Mouse (Mus musculus) embryo, embryonic 11 days (tissue): ENCODE results near the gene Taf1b.
"Not testable (repeated sequence)": the region's sequence is repeated elsewhere in the genome, so short reads cannot be mapped to it uniquely, and the experiment has no call there.

Experiments
- DNase-seq: peaks from one replicate; pipeline ENCODE4 v3.0.0-alpha.2; 2015

Taf1b gene

GRCm38 (mm10) chr12:24498150-24498840 is at the start of gene Taf1b:
TSS of gene Taf1b (plus strand) at chr12:24498359.
- peak; percentile 85 for DNase-seq

GRCm38 (mm10) chr12:24460406-24460805 is 37.8 kb upstream of the Taf1b start:
- no peak for DNase-seq

- DNase-seq: not testable (repeated sequence)
Observed at GRCm38 (mm10) chr12:24462121-24462520, 36.0 kb upstream of the Taf1b start.

GRCm38 (mm10) chr12:24463490-24463889 is 34.7 kb upstream of the Taf1b start:
- DNase-seq: not testable (repeated sequence)

- DNase-seq: no peak
Observed at GRCm38 (mm10) chr12:24468966-24469365, 29.2 kb upstream of the Taf1b start.

- peak; percentile 67 for DNase-seq
Observed at GRCm38 (mm10) chr12:24470943-24471342, 27.2 kb upstream of the Taf1b start.

GRCm38 (mm10) chr12:24473221-24473620 is 24.9 kb upstream of the Taf1b start:
- no peak for DNase-seq

- no peak for DNase-seq
Observed at GRCm38 (mm10) chr12:24484930-24485329, 13.2 kb upstream of the Taf1b start.

GRCm38 (mm10) chr12:24486882-24487281 is 11.3 kb upstream of the Taf1b start:
- DNase-seq: no peak

- DNase-seq: not testable (repeated sequence)
Observed at GRCm38 (mm10) chr12:24492507-24492906, 5.7 kb upstream of the Taf1b start.

GRCm38 (mm10) chr12:24493011-24493410 is 5.1 kb upstream of the Taf1b start:
- no peak for DNase-seq

- DNase-seq: no peak
Observed at GRCm38 (mm10) chr12:24493412-24493811, 4.7 kb upstream of the Taf1b start.

GRCm38 (mm10) chr12:24494791-24495190 is 3.4 kb upstream of the Taf1b start:
- DNase-seq: not testable (repeated sequence)

- not testable (repeated sequence) for DNase-seq
Observed at GRCm38 (mm10) chr12:24498841-24499485, 804 bp downstream of the Taf1b start.

- no peak for DNase-seq
Observed at GRCm38 (mm10) chr12:24517118-24517517, 19.0 kb downstream of the Taf1b start.

GRCm38 (mm10) chr12:24521076-24521475 is 22.9 kb downstream of the Taf1b start:
- DNase-seq: no peak

GRCm38 (mm10) chr12:24525065-24525464 is 26.9 kb downstream of the Taf1b start:
- not testable (repeated sequence) for DNase-seq

- DNase-seq: no peak
Observed at GRCm38 (mm10) chr12:24536390-24536789, 38.2 kb downstream of the Taf1b start.

- DNase-seq: no peak
Observed at GRCm38 (mm10) chr12:24537201-24537600, 39.0 kb downstream of the Taf1b start.

GRCm38 (mm10) chr12:24537965-24538364 is 39.8 kb downstream of the Taf1b start:
- DNase-seq: no peak

- no peak for DNase-seq
Observed at GRCm38 (mm10) chr12:24541426-24542154, 43.4 kb downstream of the Taf1b start.

GRCm38 (mm10) chr12:24547686-24548085 is 49.5 kb downstream of the Taf1b start:
- DNase-seq: no peak

- no peak for DNase-seq
Observed at GRCm38 (mm10) chr12:24548885-24549284, 50.7 kb downstream of the Taf1b start.

- DNase-seq: no peak
Observed at GRCm38 (mm10) chr12:24552531-24552930, 54.4 kb downstream of the Taf1b start.
